Mouse (Mus musculus): Measurements from ENCODE around the gene Trp53i11. TPM values are rescaled to one million over a fixed set of nuclear protein-coding genes. Genes with fewer than 3 reads are reported as not detected.

Trp53i11 gene
- polyA plus RNA-seq (2015; fragmentation: Nextera tagmentation; extraction: Ambion mirVana) = 36.5 and 48.8 TPM in 2 replicates

GRCm38 (mm10) chr2:93187323-93187996 is at the start of gene Trp53i11:
Trp53i11 (plus strand) TSS chr2:93187548.
- peak within 1 kb of the TSS; percentile 81 for H3K9ac ChIP-seq (replicated peaks; ENCODE audit: low read length)
- H3K4me1 ChIP-seq (ENCODE audit: insufficient read depth, low read length) = peaks cover 46% of the 10 kb centered on the region
- H3K4me2 ChIP-seq (replicated peaks; ENCODE audit: low read depth, low read length) = peak within 1 kb of the TSS; percentile 99
- ATAC-seq (ENCODE audit: low FRiP score, low TSS enrichment) = peak; percentile 91
- peaks cover 7% of the 10 kb centered on the region; the same call in 1 of the 2 replicates for H3K27me3 ChIP-seq (ENCODE audit: insufficient read depth, low read length)
- H3K27ac ChIP-seq (ENCODE audit: low read length) = peak within 1 kb of the TSS; percentile 69
- H3K36me3 ChIP-seq (ENCODE audit: insufficient read depth, low read length) = no peaks in the 10 kb centered on the region
- under 1% methylated on average over 63 of the region's 69 CpGs for WGBS
- peak within 1 kb of the TSS; percentile 67 for H3K4me3 ChIP-seq (ENCODE audit: low read length)
- H3K9me3 ChIP-seq (ENCODE audit: low read length) = no peaks in the 10 kb centered on the region

- Histone ChIP-seq H3K4me3 (ENCODE audit: low read length) (no peak overlapping the region), H3K4me2 (replicated peaks; ENCODE audit: low read depth, low read length) (no peak overlapping the region), H3K36me3 (ENCODE audit: insufficient read depth, low read length) (no peaks in the 10 kb centered on the region), H3K27me3 (ENCODE audit: insufficient read depth, low read length) (no peaks in the 10 kb centered on the region), H3K9ac (replicated peaks; ENCODE audit: low read length) (no peak overlapping the region), H3K4me1 (ENCODE audit: insufficient read depth, low read length) (no peaks in the 10 kb centered on the region; the same call in 1 of the 2 replicates), H3K27ac (ENCODE audit: low read length) (no peak overlapping the region), H3K9me3 (ENCODE audit: low read length) (no peaks in the 10 kb centered on the region)
- ATAC-seq (ENCODE audit: low FRiP score, low TSS enrichment) = no peak
- WGBS = 86% methylated on average over 7 of the region's 7 CpGs
These were observed 47.9 kb upstream of the Trp53i11 start for GRCm38 (mm10) chr2:93139476-93139875.

GRCm38 (mm10) chr2:93141329-93141728 is 46.0 kb upstream of the Trp53i11 start:
- WGBS = 91% methylated on average over 3 of the region's 3 CpGs
- H3K4me3 ChIP-seq (ENCODE audit: low read length) = no peak overlapping the region
- no peaks in the 10 kb centered on the region for H3K9me3 ChIP-seq (ENCODE audit: low read length)
- H3K9ac ChIP-seq (replicated peaks; ENCODE audit: low read length) = no peak overlapping the region
- H3K27ac ChIP-seq (ENCODE audit: low read length) = no peak overlapping the region
- no peak overlapping the region for H3K4me2 ChIP-seq (replicated peaks; ENCODE audit: low read depth, low read length)
- H3K27me3 ChIP-seq (ENCODE audit: insufficient read depth, low read length) = no peaks in the 10 kb centered on the region
- no peaks in the 10 kb centered on the region; the same call in 1 of the 2 replicates for H3K4me1 ChIP-seq (ENCODE audit: insufficient read depth, low read length)
- no peaks in the 10 kb centered on the region for H3K36me3 ChIP-seq (ENCODE audit: insufficient read depth, low read length)
- no peak for ATAC-seq (ENCODE audit: low FRiP score, low TSS enrichment)

GRCm38 (mm10) chr2:93142616-93143015 is 44.7 kb upstream of the Trp53i11 start:
- Histone ChIP-seq H3K27me3 (ENCODE audit: insufficient read depth, low read length) (no peaks in the 10 kb centered on the region), H3K27ac (ENCODE audit: low read length) (no peak overlapping the region), H3K9ac (replicated peaks; ENCODE audit: low read length) (no peak overlapping the region), H3K36me3 (ENCODE audit: insufficient read depth, low read length) (no peaks in the 10 kb centered on the region), H3K4me3 (ENCODE audit: low read length) (no peak overlapping the region), H3K4me1 (ENCODE audit: insufficient read depth, low read length) (no peaks in the 10 kb centered on the region; the same call in 1 of the 2 replicates), H3K9me3 (ENCODE audit: low read length) (no peaks in the 10 kb centered on the region), H3K4me2 (replicated peaks; ENCODE audit: low read depth, low read length) (no peak overlapping the region)
- WGBS = 26% methylated on average over 7 of the region's 7 CpGs
- no peak for ATAC-seq (ENCODE audit: low FRiP score, low TSS enrichment)

- H3K9ac ChIP-seq (replicated peaks; ENCODE audit: low read length) = no peak overlapping the region
- H3K4me3 ChIP-seq (ENCODE audit: low read length) = no peak overlapping the region
- WGBS = 84% methylated on average over 3 of the region's 3 CpGs
- no peaks in the 10 kb centered on the region for H3K27me3 ChIP-seq (ENCODE audit: insufficient read depth, low read length)
- no peak for ATAC-seq (ENCODE audit: low FRiP score, low TSS enrichment)
- no peaks in the 10 kb centered on the region for H3K36me3 ChIP-seq (ENCODE audit: insufficient read depth, low read length)
- H3K27ac ChIP-seq (ENCODE audit: low read length) = no peak overlapping the region
- no peaks in the 10 kb centered on the region for H3K9me3 ChIP-seq (ENCODE audit: low read length)
- no peaks in the 10 kb centered on the region; the same call in 1 of the 2 replicates for H3K4me1 ChIP-seq (ENCODE audit: insufficient read depth, low read length)
- no peak overlapping the region for H3K4me2 ChIP-seq (replicated peaks; ENCODE audit: low read depth, low read length)
These were observed 43.2 kb upstream of the Trp53i11 start for GRCm38 (mm10) chr2:93144126-93144525.

- Histone ChIP-seq H3K4me2 (replicated peaks; ENCODE audit: low read depth, low read length) (no peak overlapping the region), H3K9ac (replicated peaks; ENCODE audit: low read length) (no peak overlapping the region), H3K36me3 (ENCODE audit: insufficient read depth, low read length) (no peaks in the 10 kb centered on the region), H3K4me1 (ENCODE audit: insufficient read depth, low read length) (no peaks in the 10 kb centered on the region), H3K9me3 (ENCODE audit: low read length) (no peaks in the 10 kb centered on the region), H3K27me3 (ENCODE audit: insufficient read depth, low read length) (no peaks in the 10 kb centered on the region), H3K4me3 (ENCODE audit: low read length) (no peak overlapping the region), H3K27ac (ENCODE audit: low read length) (no peak overlapping the region)
- WGBS = 46% methylated on average over 2 of the region's 2 CpGs
- no peak for ATAC-seq (ENCODE audit: low FRiP score, low TSS enrichment)
These were observed 37.3 kb upstream of the Trp53i11 start for GRCm38 (mm10) chr2:93150009-93150408.

GRCm38 (mm10) chr2:93150673-93151450 is 36.5 kb upstream of the Trp53i11 start:
- Histone ChIP-seq H3K9ac (replicated peaks; ENCODE audit: low read length) (no peak overlapping the region), H3K9me3 (ENCODE audit: low read length) (no peaks in the 10 kb centered on the region), H3K27ac (ENCODE audit: low read length) (no peak overlapping the region), H3K4me1 (ENCODE audit: insufficient read depth, low read length) (no peaks in the 10 kb centered on the region), H3K4me2 (replicated peaks; ENCODE audit: low read depth, low read length) (no peak overlapping the region), H3K36me3 (ENCODE audit: insufficient read depth, low read length) (no peaks in the 10 kb centered on the region), H3K4me3 (ENCODE audit: low read length) (no peak overlapping the region), H3K27me3 (ENCODE audit: insufficient read depth, low read length) (no peaks in the 10 kb centered on the region)
- ATAC-seq (ENCODE audit: low FRiP score, low TSS enrichment) = peak; percentile 51
- WGBS = 63% methylated on average over 9 of the region's 9 CpGs

- WGBS = 72% methylated on average over 6 of the region's 6 CpGs
- Histone ChIP-seq H3K27me3 (ENCODE audit: insufficient read depth, low read length) (no peaks in the 10 kb centered on the region), H3K9ac (replicated peaks; ENCODE audit: low read length) (no peak overlapping the region), H3K4me2 (replicated peaks; ENCODE audit: low read depth, low read length) (no peak overlapping the region), H3K9me3 (ENCODE audit: low read length) (no peaks in the 10 kb centered on the region), H3K4me3 (ENCODE audit: low read length) (no peak overlapping the region), H3K36me3 (ENCODE audit: insufficient read depth, low read length) (no peaks in the 10 kb centered on the region), H3K27ac (ENCODE audit: low read length) (no peak overlapping the region), H3K4me1 (ENCODE audit: insufficient read depth, low read length) (no peaks in the 10 kb centered on the region)
- no peak for ATAC-seq (ENCODE audit: low FRiP score, low TSS enrichment)
These were observed 35.2 kb upstream of the Trp53i11 start for GRCm38 (mm10) chr2:93152191-93152601.

GRCm38 (mm10) chr2:93152883-93153491 is 34.4 kb upstream of the Trp53i11 start:
- no peak overlapping the region for H3K27ac ChIP-seq (ENCODE audit: low read length)
- ATAC-seq (ENCODE audit: low FRiP score, low TSS enrichment) = no peak
- WGBS = 86% methylated on average over 7 of the region's 7 CpGs
- no peaks in the 10 kb centered on the region for H3K27me3 ChIP-seq (ENCODE audit: insufficient read depth, low read length)
- H3K4me3 ChIP-seq (ENCODE audit: low read length) = no peak overlapping the region
- H3K36me3 ChIP-seq (ENCODE audit: insufficient read depth, low read length) = no peaks in the 10 kb centered on the region
- no peaks in the 10 kb centered on the region for H3K4me1 ChIP-seq (ENCODE audit: insufficient read depth, low read length)
- H3K9ac ChIP-seq (replicated peaks; ENCODE audit: low read length) = no peak overlapping the region
- H3K9me3 ChIP-seq (ENCODE audit: low read length) = no peaks in the 10 kb centered on the region
- no peak overlapping the region for H3K4me2 ChIP-seq (replicated peaks; ENCODE audit: low read depth, low read length)

Measured in kidney, embryonic 16.5 days (tissue).